Mouse (Mus musculus) lung, embryonic 14.5 days (tissue): Measurements from ENCODE around the gene Maml3. TPM values are rescaled to one million over a fixed set of nuclear protein-coding genes. Genes with fewer than 3 reads are reported as not detected.
A peak's percentile ranks its signal among the peaks of the same experiment; 100 is the strongest.

ENCODE experiments used
- ATAC-seq: fragments of 200-750 bp; cut with Nextera tagmentation; 2 replicates; pipeline ENCODE4 v1.8.0; 2017; ENCODE audit warnings: mild to moderate bottlenecking, moderate TSS enrichment, moderate library complexity; ENCODE audit not compliant: insufficient read depth
- DNase-seq: peaks from one replicate; pipeline ENCODE4 v3.0.0-alpha.2; 2015
- H3K27ac ChIP-seq: fragments of 300-500 bp; sonication (generic); 2 replicates; pipeline ENCODE4 v1.5.1; 2014; ENCODE audit warnings: low read depth, mild to moderate bottlenecking, moderate library complexity
- H3K27me3 ChIP-seq: fragments of 300-500 bp; sonication (generic); 2 replicates; pipeline ENCODE4 v1.6.1; 2014; ENCODE audit warnings: low read length, control low read depth; ENCODE audit not compliant: insufficient read depth
- H3K36me3 ChIP-seq: fragments of 300-500 bp; sonication (generic); 2 replicates; pipeline ENCODE4 v1.6.1; 2014; ENCODE audit warnings: control low read depth; ENCODE audit not compliant: insufficient read depth
- H3K4me1 ChIP-seq: fragments of 300-500 bp; sonication (generic); 2 replicates; pipeline ENCODE4 v1.6.1; 2014; ENCODE audit warnings: antibody characterized with exemption, control low read depth; ENCODE audit not compliant: insufficient read depth
- H3K4me2 ChIP-seq: fragments of 300-500 bp; sonication (generic); 2 replicates; pipeline ENCODE4 v1.6.1; 2014; ENCODE audit warnings: mild to moderate bottlenecking
- H3K4me3 ChIP-seq: fragments of 300-500 bp; sonication (generic); 2 replicates; pipeline ENCODE4 v1.5.1; 2014; ENCODE audit warnings: low read depth, low read length
- H3K9ac ChIP-seq: fragments of 300-500 bp; sonication (generic); 2 replicates; pipeline ENCODE4 v1.6.1; 2014
- H3K9me3 ChIP-seq: fragments of 300-500 bp; sonication (generic); 2 replicates; pipeline ENCODE4 v1.6.1; 2016; ENCODE audit warnings: low read depth, low read length, control low read depth
- CTCF ChIP-seq: IDR thresholded peaks from 2 replicates; pipeline ENCODE4 v1.5.1; 2016; ENCODE audit warnings: antibody characterized with exemption, low read depth
- WGBS: fragments of 180-500 bp; shearing (Covaris S2); extraction: QIAGEN DNeasy Blood & Tissue Kit; methylation state at CpG from one replicate; pipeline ENCODE4 v1.1.7; 2014; 5-methylcytosine and 5-hydroxymethylcytosine counted together
- polyA plus RNA-seq: library from polyadenylated mRNA; unstranded; fragments of >200 nt; fragmentation: Nextera tagmentation; extraction: Ambion mirVana; gene quantifications from 2 replicates; pipeline ENCODE4 v1.2.1, GENCODE M21; 2014

Maml3 gene
- polyA plus RNA-seq, 1 experiment from 2014 or later, result 9.1 TPM

- Histone ChIP-seq H3K27ac (peak overlapping the region; percentile 75; the same call in 1 of the 2 replicates), H3K4me1 (peaks cover 27% of the 10 kb centered on the region), H3K4me3 (no peak overlapping the region), H3K36me3 (no peaks in the 10 kb centered on the region), H3K9ac (no peak overlapping the region), H3K4me2 (no peak overlapping the region), H3K9me3 (no peaks in the 10 kb centered on the region), H3K27me3 (no peaks in the 10 kb centered on the region)
- 71% methylated on average over 12 of the region's 12 CpGs for WGBS
- no peak for TF ChIP-seq CTCF
- DNase-seq, result no peak
- no peak for ATAC-seq
Observed at GRCm38 (mm10) chr3:51751440-51751839, 353.4 kb downstream of the Maml3 start.

GRCm38 (mm10) chr3:51749812-51750481 is 354.9 kb downstream of the Maml3 start:
- H3K4me3 ChIP-seq, result no peak overlapping the region
- DNase-seq (peak; percentile 88), ATAC-seq (peak; percentile 93)
- 8% methylated on average over 8 of the region's 8 CpGs for WGBS
- H3K4me2 ChIP-seq, result peak overlapping the region; percentile 35; the same call in 1 of the 2 replicates
- no peaks in the 10 kb centered on the region for H3K27me3 ChIP-seq
- H3K36me3 ChIP-seq, result no peaks in the 10 kb centered on the region
- H3K9me3 ChIP-seq, result no peaks in the 10 kb centered on the region
- peaks cover 31% of the 10 kb centered on the region for H3K4me1 ChIP-seq
- no peak overlapping the region; the same call in 1 of the 2 replicates for H3K9ac ChIP-seq
- H3K27ac ChIP-seq, result peak overlapping the region; percentile 92
- TF ChIP-seq CTCF, result peak; percentile 27; the same call in 1 of the 2 replicates

- ATAC-seq (no peak), DNase-seq (no peak)
- no peaks in the 10 kb centered on the region for H3K9me3 ChIP-seq
- peak overlapping the region; percentile 92 for H3K27ac ChIP-seq
- 31% methylated on average over 7 of the region's 7 CpGs for WGBS
- H3K4me2 ChIP-seq, result peak overlapping the region; percentile 35; the same call in 1 of the 2 replicates
- TF ChIP-seq CTCF, result no peak
- H3K4me1 ChIP-seq, result peaks cover 37% of the 10 kb centered on the region
- H3K9ac ChIP-seq, result peak overlapping the region; percentile 9; the same call in 1 of the 2 replicates
- no peak overlapping the region for H3K4me3 ChIP-seq
- no peaks in the 10 kb centered on the region for H3K27me3 ChIP-seq
- no peaks in the 10 kb centered on the region for H3K36me3 ChIP-seq
Observed at GRCm38 (mm10) chr3:51749421-51749811, 355.5 kb downstream of the Maml3 start.

GRCm38 (mm10) chr3:51748436-51749376 is 356.2 kb downstream of the Maml3 start:
- no peak overlapping the region for H3K4me3 ChIP-seq
- H3K4me1 ChIP-seq, result peaks cover 40% of the 10 kb centered on the region
- H3K4me2 ChIP-seq, result peak overlapping the region; percentile 35; the same call in 1 of the 2 replicates
- H3K27me3 ChIP-seq, result no peaks in the 10 kb centered on the region
- 75% methylated on average over 17 of the region's 17 CpGs for WGBS
- peak overlapping the region; percentile 9; the same call in 1 of the 2 replicates for H3K9ac ChIP-seq
- peak overlapping the region; percentile 92 for H3K27ac ChIP-seq
- DNase-seq, result no peak
- H3K9me3 ChIP-seq, result no peaks in the 10 kb centered on the region
- ATAC-seq, result no peak
- TF ChIP-seq CTCF, result no peak
- H3K36me3 ChIP-seq, result no peaks in the 10 kb centered on the region

GRCm38 (mm10) chr3:51746816-51747215 is 358.1 kb downstream of the Maml3 start:
- H3K27ac ChIP-seq, result no peak overlapping the region

GRCm38 (mm10) chr3:51745162-51745561 is 359.7 kb downstream of the Maml3 start:
- H3K4me3 ChIP-seq, result no peak overlapping the region
- H3K36me3 ChIP-seq, result no peaks in the 10 kb centered on the region
- peaks cover 30% of the 10 kb centered on the region for H3K4me1 ChIP-seq
- H3K9ac ChIP-seq, result no peak overlapping the region
- H3K4me2 ChIP-seq, result no peak overlapping the region
- H3K9me3 ChIP-seq, result no peaks in the 10 kb centered on the region
- 57% methylated on average over 8 of the region's 8 CpGs for WGBS
- no peak for TF ChIP-seq CTCF
- ATAC-seq, result no peak
- DNase-seq, result no peak
- no peaks in the 10 kb centered on the region for H3K27me3 ChIP-seq
- H3K27ac ChIP-seq, result peak overlapping the region; percentile 63

More at GRCm38 (mm10) chr3:51746816-51747215, 358.1 kb downstream of the Maml3 start:
- H3K36me3 ChIP-seq, result no peaks in the 10 kb centered on the region
- 92% methylated on average over 8 of the region's 8 CpGs for WGBS
- H3K9me3 ChIP-seq, result no peaks in the 10 kb centered on the region
- H3K27me3 ChIP-seq, result no peaks in the 10 kb centered on the region
- H3K4me3 ChIP-seq, result no peak overlapping the region
- peaks cover 40% of the 10 kb centered on the region for H3K4me1 ChIP-seq
- ATAC-seq, result no peak
- no peak for DNase-seq
- TF ChIP-seq CTCF, result no peak
- no peak overlapping the region for H3K9ac ChIP-seq
- H3K4me2 ChIP-seq, result no peak overlapping the region
